Mouse (Mus musculus) adrenal gland, postnatal 4 days (tissue): ENCODE results near the gene Spats1. TPM values are rescaled to one million over a fixed set of nuclear protein-coding genes. Genes with fewer than 3 reads are reported as not detected.
A peak's percentile ranks its signal among the peaks of the same experiment; 100 is the strongest.

Experiments
- DNase-seq, 2 experiments: peaks; one replicate each; pipeline ENCODE4 v3.0.0; 2021 to 2022; ENCODE audit warnings: low spot score in 2 of 2, mixed read lengths in 2 of 2
- long read RNA-seq, 2 experiments: library from polyadenylated mRNA; stranded (forward); transcript quantifications; one replicate each; pipeline ENCODE4 v2.0.0; 2021
- total RNA-seq, 2 experiments: library from RNA; stranded (reverse); gene quantifications; 2 replicates each; pipeline ENCODE4 v1.2.3; 2021

Gene Spats1
- total RNA-seq, result under 1 TPM in 1 of 2 experiments, not detected in 1; 0.48 TPM
- long read RNA-seq, experiment 1, result 0 reads
- long read RNA-seq, experiment 2, partial matches to known transcripts, result 0 of 2 reads
- long read RNA-seq, experiment 2, other reads (novel, unspliced or antisense), result 2 of 2 reads

DNA sequence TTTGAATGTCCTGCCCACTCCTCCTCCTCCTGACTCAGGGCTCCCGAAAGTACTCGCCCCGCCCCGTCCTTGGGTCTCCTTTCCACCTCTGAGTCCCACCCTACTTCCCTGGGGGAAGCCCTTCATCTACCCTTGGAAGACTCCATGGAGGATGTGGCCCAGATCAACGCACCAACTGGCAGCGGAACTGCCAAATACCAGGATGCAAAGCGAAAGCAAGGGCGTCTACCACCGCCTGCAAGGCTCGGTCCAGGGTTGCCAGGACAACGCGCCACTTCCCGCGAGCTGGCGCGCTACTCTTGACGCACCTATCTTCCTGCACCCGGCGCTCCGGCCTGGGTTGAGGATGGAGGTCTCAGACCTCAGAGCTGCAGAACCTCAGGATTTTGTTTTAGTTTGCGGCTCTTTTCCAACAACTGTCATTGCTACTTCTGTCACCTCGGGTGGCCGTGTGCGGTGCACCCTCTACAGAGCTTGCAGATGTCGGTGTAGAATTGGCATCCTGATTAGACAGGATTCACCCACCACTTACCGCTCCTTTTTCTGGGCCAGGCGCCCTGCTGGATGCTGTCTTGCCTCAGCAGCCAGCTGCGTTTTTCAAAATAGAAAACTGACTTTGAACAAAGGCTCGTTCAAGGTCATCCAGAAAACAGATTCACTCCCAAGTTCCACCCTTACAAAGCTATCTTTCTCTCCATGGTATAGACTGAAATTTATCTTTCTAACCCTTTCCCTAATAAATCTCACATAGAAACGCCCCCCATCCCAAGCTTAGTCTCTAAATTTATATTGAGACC is at the start of gene Spats1:
Spats1 (minus strand) TSS at position 747 of the 797 bp plus-strand sequence.
- DNase-seq, result peak; percentile 24 to 34

DNA sequence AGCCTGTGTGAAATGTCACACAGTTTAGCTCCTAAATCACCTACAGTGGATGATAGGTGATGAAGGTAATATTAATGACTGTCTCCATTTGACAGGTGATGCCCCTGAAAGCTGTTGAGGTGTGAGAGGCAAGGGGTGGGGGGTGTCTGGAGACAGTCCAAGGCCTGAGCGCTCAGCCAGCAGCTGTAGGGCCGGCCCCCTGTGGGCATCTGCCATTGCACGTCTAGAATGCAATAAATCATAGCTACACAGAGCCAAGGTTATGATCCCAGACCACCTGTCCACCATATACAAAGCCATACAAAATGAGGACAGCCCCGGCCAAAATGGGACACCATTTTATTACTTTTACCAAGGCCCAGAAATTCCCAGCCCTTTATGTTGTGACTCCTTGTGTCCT is 49.7 kb upstream of the Spats1 start:
- no peak for DNase-seq

DNA sequence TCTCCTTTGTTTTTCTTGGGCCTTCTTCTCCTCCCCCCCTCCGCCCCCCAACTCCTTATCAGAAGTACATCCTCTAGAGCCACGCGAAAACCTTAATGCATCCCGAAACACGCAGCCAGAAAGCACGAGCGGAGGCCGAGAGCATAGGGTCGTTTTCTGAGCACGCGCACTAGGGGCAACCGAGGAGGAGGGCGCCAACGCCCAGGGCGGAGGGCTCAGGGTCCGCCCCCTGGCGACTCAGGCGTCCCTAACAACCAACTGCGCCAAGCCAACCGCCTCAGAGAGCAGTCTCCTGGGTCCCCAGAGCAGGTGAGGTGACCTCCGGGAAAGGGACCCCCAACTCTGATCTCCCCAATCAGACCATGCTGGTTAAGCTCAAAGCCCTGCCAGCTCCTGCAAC is 48.0 kb upstream of the Spats1 start, which contains the start of gene Tcte1:
Tcte1 (plus strand) TSS at position 172 of the 400 bp plus-strand sequence.
- DNase-seq, result no peak

DNA sequence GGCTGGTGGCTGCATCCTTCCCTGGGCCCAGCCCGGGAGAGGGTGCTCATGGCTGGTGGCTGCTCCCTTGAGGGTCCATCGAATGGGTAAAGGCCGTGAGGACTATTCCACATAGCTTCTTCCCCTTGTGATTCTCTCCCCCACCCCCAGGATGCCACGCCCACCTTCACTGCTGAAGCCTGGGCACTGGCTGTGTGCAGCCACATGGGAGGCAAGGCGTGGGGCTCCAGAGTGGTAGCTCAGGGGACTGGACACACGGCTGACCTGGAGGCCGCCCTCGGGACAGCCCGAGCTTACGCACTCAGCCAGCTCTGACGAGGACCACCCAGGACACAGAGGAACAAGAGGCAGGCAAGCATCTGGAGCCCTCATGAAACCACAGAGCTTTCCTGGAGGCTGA is 44.9 kb upstream of the Spats1 start:
- no peak for DNase-seq

DNA sequence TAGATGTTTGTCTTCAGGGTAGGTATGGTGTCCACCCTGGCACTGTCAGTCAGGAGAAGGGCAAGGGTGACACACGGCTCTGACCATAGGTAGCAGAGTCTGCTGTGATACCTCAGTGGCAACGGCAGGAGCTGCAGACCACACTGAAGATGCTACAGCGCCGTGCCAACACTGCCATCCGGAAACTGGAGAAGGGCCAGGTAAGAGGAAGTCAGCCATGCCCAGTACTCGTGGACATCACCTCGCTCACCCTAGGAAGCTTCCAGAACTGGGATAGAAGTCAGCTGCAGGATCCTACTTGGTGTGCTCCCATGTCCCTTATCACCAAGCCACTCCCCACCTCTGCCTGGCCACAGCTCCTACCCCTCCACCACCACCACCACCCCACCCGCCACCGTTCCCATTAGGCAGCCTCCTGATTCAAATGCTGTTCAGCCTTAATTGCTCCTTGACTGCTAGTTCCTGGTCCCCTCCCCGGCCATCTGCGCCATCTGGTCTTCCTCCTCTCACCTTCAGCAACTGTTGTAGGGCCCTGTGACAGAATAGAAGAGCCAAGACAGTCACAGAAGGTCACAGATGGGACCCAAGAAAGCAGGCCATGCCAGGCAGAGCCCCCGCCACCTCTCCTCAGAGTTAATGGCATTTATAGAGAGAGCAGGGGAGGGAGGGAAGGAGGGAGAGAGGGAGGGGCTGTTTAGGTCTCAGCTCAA is 43.7 kb upstream of the Spats1 start:
- DNase-seq, result no peak

DNA sequence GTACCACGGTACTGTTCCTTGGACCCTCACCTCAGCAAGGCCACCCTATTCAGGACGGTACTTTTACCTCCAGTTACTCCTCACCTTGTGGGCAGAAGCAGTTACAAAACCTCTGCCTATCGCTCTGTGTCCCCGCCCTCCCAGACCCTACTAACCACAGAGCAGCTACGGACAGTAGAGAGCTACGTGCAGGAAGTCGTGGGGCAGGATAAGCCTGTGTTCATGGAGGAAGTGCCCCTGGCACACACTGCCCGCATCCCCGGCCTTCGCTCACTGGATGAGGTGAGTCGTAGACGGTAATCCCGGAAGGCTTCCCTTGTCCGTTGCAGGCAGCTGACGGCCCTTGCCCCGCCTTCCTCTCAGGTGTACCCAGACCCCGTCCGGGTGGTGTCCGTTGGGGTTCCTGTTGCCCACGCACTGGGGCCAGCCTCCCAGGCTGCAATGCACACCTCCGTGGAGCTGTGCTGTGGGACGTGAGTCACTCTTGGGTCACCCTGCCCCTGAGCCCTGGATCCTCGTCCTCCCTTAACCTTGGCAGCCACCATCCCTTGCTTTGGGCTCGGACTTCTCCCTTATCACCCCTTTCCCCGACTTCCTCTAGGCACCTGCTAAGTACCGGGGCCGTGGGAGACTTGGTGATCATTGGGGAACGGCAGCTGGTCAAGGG is 42.5 kb upstream of the Spats1 start:
- no peak for DNase-seq

DNA sequence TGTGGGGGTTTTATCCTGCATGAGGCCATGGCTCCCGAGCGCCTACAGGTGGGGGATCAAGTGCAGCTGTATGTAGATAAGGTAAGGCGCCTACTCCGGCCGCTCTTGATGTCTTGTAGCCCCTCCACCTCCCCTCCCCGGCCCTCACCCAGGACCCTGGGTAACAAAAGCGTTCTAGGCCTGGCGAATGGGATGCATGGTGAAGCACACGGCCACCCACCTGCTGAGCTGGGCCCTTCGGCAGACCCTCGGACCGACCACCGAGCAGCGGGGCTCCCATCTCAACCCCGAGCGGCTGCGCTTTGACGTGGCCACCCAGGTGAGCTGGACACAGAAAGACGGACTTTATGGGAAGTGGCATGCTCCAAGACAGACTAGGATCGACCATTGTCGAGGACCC is 41.9 kb upstream of the Spats1 start:
- no peak for DNase-seq

DNA sequence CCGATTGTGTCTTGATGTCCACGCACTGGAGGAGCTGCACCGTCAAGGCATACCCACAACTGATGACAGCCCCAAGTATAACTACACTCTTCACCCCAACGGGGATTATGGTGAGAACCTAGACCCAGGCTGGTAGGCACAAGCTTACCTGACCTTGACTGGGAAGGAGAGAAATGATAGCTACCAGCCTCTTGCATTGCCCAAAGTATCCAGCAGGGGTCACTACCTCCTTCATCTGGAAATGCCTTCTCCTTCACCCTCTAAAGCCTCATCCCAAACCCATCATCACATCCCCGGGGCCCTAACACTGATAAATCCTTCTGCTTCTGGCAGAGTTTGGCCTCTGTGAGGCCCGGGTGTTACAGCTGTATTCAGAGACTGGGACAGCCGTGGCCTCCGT is 41.3 kb upstream of the Spats1 start:
- DNase-seq, result peak in 1 of 2 experiments; percentile 66

DNA sequence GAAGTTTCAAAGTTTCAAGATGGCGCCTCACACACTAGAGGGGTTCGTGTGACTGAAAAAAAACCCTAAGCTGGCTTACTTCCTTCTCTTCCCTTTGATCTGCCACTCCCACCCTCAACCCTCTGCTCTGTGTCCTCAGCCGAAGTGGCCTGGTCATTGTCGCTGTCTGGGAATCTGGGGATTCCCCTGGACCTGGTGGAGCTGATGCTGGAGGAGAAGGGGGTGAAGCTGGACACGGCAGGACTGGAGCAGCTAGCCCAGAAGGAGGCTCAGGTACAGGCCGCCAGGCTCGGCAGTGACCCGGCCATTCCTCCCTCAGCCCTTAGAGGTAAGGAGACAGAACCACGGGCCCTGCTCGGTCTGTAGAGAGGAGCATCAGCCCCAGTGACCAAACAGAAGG is 40.6 kb upstream of the Spats1 start:
- no peak for DNase-seq

DNA sequence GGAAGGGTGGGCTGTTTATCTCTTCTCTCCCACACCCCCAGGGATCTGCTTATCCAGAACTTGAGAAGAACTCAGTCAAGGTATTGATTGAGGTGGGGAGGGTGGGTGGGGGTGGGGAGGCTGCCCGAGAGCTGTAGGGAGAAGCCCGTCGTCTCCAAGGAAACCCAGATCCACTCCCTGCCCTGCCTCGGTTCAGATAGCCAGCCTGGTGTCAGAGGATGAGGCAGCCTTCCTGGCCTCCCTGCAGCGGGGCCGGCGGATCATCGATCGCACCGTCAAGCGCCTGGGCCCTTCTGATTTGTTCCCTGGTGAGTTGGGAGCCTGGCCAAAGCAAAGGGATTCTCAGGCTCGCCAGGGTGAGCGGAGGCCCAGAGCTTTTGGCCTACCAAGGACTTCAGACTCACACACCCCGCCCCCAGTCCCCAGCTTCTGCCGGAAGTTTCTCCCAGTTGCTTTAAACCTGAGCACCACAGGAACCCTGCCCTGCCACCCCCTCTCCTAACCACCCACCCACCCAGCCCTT is 40.0 kb upstream of the Spats1 start:
- no peak for DNase-seq

DNA sequence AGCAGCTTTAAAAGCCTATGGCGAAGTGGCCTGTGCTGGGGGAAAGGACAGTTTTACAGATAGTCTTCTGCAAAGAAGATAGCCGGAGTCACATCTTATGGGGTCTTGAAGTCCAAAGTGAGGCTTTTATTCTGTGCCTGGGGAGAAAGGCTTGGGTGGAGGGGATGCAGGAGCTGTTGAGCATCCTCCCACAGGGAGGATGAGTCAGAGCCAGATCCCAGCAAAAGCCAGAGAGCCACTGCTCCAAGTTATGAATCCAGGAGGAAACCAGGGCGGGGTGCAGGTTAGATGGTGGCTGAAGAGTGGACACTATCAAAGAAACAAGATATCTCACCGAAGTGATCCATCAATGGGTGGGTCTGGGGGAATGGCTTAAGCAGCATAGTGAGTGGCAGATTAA is 36.5 kb upstream of the Spats1 start:
- DNase-seq, result no peak

DNA sequence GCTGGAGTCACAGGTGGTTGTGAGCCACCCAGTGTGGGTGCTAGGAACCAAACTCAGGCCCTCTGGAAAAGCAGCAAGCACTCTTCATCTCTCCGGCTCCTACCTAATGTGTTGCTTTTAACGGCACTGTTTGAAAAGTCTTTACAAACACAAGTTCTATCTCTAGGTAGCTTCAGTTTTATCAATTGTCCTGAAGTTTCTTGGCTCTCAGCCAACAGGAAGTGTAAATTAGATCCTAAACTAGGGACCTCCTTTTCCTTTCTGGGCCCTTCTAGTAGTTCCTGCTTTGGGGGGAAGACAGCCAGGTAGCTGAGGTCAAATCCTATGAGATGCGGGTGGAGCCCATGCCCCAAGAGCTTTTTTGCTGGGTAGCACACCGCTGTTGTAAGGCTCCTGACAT is 35.7 kb upstream of the Spats1 start:
- DNase-seq, result no peak

DNA sequence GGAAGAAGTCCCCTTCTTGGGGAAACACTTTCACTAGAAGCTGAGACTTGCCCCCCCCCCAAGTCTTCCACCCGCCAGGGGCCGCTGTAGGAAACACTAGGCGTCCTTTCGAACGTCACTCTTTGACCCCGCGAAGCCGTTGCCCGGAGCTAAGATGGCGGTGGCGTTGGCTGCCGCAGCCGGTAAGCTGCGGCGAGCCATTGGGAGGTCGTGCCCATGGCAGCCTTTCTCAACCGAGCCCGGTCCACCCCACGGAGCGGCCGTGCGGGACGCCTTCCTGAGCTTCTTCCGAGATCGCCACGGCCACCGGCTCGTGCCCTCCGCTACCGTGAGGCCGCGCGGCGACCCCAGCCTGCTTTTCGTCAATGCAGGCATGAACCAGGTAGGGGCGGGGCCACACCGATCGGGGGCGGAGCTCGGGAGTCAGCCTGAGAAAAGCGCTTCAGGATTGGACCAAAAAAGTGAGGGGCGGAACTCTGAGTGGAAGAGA is 31.5 kb upstream of the Spats1 start, which contains the start of gene Aars2:
Aars2 (plus strand) TSS at position 142 of the 490 bp plus-strand sequence.
- peak; percentile 83 to 84 for DNase-seq

DNA sequence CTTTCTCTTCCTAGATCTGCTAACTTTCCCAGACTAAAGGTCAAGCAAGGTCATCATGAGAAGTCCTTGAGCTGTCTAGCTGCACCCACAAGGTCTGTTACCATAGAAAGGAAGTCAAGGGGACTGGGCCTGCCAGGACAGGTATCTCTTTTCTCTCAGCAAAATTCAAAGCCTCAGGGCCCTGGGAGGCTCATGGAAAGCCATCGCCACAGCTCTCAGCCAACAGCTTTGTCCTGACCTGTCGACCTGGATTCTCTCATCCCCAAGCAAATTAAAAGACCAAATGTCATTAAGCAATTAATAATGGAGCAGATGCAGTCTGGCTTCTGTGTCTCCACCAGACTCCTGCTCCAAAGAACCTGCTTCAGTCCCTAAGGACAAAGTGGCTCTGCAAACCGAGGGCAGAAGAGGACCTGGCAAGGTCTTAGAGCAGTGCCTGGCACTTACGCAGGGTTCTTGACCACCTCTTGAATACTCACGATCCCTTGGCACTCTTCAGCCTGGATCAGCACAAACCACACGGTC is 30.8 kb upstream of the Spats1 start:
- no peak for DNase-seq

DNA sequence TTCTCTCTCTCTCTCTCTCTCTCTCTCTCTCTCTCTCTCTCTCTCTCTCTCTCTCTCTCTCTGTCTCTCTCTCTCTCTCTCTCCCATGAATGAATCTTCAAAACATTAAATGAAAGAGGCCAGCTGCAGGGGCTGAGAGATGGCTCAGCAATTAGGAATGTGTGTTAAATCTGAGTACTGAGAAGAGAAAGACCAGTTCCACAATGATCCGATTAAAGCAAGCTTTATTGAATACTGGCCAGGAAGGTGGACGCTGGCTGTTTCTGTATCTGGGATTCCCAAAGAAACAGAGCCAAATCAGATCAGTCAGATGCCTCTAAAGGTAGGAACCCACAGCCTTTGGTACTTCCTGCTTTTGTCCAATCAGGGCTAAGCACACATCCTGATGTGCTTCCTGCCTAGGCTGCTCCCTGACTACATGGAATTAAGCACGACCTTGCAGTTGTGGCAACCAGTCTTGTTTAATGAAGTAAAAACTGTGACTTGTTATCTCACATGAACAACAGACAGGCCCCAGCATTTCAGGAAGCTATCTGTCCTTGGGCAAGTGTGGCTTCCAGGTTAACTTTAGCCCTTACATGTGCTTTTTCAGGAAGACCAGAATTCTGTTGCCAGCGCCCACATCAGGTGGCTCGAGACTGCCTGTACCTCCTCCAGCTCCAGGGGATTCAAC is 28.2 kb upstream of the Spats1 start:
- DNase-seq, result no peak

DNA sequence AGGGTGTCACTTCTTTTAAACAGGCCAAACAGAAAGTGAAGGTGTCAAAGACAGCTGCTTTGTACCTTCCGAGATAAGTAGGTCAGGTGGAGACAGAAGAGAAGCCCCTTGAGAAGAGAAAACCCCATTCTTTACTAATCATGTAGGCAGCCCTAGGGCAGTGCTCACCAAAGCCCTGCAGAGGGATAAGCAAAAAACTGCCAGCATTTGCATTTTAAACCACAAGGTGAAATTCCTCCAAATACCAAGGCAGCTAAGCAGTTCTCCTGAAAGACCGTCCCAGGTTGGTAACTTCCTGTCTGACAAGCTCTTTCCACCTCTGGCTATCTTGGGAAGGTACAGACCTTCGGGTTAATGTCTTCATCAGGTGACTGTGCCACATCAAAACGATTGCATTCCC is 27.1 kb upstream of the Spats1 start:
- DNase-seq, result no peak

DNA sequence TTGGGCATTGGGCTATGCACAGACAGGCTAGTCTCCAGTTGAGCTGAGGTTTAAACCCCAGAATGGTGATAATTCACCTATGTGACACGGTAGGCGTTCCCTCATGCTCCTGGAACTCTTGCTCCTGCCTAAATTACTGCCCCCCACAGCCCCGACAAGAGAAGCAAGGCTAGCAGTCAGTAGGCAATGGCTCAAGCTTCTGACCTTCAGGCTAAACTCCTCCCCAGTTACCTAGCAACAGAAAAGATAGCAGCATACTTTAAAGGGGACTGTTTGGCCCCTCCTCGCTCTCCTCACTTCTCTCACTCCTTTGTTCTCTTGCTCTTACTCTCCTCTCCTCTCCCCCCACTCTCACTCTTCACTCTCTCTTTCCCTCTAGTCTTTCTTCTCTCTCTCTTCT is 25.8 kb upstream of the Spats1 start:
- no peak for DNase-seq

DNA sequence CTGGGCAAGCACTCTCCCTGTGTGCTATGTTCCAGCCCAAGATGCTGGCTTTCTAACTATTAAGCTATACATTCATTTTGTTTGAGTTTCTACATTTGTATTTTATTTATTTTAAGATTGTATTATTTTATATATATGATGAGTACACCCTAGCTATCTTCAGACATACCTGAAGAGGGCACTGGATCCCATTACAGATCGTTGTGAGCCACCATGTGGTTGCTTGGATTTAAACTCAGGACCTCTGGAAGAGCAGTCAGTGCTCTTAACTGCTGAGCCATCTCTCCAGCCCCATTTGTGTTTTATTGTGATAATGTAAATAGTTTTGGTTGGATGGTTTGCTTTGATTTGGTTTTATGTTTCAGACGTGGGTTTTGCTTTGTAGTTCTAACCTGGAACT is 24.3 kb upstream of the Spats1 start:
- no peak for DNase-seq

DNA sequence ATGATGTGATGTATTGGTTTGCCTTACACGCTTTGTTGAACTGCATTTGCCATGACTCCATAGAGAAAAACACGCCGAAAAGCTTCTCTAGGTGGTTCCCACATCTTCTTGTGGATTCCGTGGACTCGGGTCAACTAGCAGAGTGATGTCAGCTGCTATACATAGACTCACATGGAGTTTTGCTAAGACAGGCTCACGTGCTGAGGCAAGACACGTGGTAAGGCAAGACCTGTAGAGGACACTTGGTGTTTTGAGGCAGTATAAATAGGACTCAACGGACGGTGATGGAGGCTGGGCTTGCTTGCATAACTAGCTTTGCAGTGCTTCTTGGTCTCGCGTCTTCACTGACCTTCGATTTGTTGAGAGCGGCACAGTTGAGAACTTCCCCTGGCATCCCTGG is 23.2 kb upstream of the Spats1 start:
- no peak for DNase-seq

DNA sequence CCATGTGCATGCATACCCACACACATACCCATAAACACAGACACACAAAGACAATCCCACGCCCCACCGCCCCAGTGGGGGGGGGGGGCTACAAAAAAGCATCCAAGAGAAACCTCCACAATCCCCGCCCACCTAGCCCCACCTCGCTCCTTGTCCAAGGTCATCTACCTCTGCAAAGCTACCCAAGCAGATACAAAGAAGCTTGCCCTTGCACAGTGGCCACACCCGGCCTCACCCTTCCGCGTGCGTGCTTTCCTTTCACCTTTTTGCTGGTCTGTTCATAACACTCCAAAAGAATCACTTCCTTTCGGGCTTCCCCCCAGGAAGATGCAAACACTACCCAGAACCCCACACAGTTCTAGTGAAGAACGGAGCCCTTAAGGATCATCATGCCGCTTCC is 20.2 kb upstream of the Spats1 start:
- no peak for DNase-seq
